Mouse (Mus musculus) urinary bladder, postnatal 4 days (tissue): ENCODE data around the gene 4931406C07Rik.
"Not testable (repeated sequence)": the region's sequence is repeated elsewhere in the genome, so short reads cannot be mapped to it uniquely, and the experiment has no call there.

ENCODE experiments used
- DNase-seq, 2 experiments: peaks; one replicate each; pipeline ENCODE4 v3.0.0; 2021 to 2022; ENCODE audit warnings: low spot score in 2 of 2

4931406C07Rik gene

GRCm38 (mm10) chr9:15306398-15307119, at the start of gene 4931406C07Rik:
4931406C07Rik (minus strand) TSS chr9:15306448.
- no peak for DNase-seq

- DNase-seq, result no peak
These were observed 43.7 kb upstream of the 4931406C07Rik start for GRCm38 (mm10) chr9:15349925-15350324.

DNA sequence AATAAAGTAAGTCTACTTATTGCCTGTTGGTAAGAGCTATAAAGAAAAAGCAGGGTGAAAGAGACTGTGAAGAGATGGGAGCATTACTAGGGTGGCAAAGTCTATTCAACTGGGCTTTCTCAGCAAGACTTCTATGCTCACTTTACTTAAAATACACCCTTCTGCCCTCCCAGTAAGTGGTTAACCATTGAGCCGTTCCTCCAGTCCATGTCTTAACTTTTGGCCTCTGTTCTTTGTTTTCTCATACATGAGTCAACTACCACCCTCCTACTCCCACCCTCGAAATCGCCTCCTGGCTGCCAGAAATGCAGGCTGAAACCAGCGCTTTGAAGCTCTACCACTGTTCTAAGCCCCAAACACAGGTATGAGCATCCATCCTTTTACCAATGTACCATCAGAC, 31.5 kb upstream of the 4931406C07Rik start:
- no peak for DNase-seq

DNA sequence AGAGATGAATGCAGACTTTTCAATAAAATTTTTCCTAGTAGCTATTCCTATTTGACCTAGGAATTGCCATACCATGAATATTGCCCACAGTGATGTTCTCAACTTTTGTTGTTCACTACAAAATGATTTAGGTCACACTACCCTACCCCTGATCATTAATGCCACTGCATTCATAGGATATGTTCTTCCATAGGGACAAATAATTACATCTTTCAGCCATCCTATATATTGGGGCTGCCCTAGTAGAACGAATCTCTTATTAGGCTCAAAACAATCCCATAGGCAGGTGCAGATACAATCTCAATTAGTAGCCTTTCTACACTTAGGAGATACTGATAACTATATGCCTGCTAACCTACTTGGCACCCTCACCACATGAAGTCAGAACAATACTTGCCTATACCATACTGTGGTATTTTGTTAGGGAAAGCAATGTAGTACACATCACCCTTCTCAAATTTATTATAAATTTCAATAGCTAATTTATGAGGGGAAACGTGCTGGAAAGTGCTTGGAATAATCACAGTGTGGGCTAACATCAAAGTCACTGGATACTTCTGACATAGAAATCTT, 12.0 kb upstream of the 4931406C07Rik start:
- no peak for DNase-seq

- DNase-seq, result no peak
These were observed 11.2 kb upstream of the 4931406C07Rik start for GRCm38 (mm10) chr9:15317223-15318169.

DNA sequence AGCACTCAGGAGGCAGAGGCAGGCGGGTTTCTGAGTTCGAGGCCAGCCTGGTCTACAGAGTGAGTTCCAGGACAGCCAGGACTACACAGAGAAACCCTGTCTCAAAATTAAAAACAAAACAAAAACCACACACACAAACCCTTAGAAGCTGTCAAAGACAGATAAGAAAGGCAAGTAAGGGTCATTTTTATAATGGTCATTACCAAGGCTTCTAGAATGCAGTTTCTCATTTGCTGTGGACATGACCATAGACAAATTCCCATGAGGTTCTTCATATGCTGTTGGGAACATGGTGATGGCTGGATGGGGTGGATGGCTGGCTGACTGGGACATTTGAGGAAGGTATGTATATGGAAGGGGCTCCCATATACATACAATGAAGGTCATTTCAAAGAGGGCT, 10.0 kb upstream of the 4931406C07Rik start:
- DNase-seq, result not testable (repeated sequence)

- no peak for DNase-seq
These were observed 8.4 kb upstream of the 4931406C07Rik start for GRCm38 (mm10) chr9:15314619-15315018.

DNA sequence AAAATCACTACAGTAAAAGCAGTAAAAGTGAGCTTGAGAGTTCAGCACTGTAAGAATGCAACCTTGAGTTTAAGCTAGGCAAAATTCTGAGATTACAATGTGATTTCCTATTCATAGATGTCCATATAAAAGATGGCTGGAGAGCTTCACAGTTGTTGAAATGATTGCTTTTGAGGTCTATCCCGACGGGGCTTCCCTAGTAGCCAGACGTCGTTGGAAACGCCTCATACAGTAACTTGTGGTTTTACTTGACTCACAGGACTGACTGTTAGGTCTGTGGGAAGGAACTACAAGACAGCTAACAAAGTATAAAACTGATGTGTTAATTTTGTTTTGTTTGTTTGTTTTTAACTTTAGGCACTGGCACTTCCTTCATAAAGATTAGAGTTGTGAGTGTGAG, 7.4 kb upstream of the 4931406C07Rik start:
- no peak for DNase-seq

DNA sequence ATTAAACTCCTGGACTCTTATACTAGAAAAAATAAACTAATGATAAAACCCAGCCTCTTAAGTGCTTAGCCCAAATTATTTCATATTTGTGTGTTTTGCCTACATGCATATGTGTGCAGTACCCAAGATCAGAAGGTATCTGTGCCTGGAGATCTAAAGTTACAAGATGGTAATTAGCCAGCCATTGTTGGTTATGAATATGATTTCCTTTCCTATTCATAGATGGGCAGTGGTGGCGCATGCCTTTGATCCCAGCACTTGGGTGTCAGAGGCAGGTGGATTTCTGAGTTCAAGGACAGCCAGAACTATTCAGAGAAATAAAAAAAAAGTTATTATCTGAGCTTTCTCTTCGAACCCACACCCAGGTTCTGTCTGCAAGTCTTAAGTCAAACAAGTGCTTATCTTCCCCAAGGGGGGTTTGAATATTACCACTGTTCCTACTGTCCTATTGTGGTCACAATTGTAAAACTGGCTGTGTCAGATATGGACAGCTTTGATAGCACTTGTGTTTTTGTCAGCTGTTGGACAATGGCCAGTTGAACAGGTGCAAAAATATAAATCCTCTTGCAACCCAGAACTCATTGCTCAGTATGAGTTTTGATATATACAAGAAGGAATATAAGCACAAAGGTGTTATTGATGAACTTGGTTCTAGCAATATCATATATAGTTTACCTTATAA, 5.9 kb upstream of the 4931406C07Rik start:
- no peak for DNase-seq

- no peak for DNase-seq
These were observed 3.9 kb upstream of the 4931406C07Rik start for GRCm38 (mm10) chr9:15310179-15310578.

- no peak for DNase-seq
These were observed 3.2 kb upstream of the 4931406C07Rik start for GRCm38 (mm10) chr9:15309425-15309824.

DNA sequence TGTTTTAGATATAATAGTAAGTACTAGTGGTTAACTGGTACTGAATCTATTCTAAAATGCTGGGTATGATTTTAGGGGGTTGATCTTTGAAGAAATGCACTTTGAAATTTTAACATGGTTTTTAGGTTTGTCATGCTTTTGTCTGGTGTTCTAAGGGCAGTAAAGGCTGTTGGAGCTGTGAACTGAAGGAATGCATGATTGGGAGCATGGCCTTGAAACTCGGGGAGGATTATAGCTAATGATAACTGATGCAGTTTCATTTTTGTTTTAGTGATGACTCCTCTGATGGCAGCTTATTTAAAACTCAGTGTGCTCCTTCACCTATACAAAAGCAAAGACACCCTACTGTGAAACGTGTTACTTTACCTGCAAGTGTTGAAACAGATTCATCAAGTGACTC, 2.0 kb upstream of the 4931406C07Rik start:
- DNase-seq, result no peak

DNA sequence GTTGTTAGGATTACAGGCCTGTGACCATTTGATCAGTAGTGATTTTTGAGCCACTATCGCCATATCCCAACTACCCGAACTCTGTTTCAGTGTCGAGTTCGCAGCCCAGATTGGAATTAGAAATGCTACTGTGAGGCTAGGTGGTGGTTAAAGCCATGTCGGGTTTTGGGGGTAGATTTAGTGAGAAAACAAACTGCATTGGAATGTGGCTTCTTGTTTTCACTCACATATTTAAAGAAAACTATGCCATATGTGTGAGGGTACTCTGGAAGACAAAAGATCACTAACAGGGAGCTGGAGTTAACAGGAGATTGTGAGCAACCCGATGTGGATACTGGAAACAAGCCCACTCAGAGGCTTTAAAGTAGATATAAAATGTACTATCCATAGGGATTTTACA, 1.0 kb upstream of the 4931406C07Rik start:
- no peak for DNase-seq

DNA sequence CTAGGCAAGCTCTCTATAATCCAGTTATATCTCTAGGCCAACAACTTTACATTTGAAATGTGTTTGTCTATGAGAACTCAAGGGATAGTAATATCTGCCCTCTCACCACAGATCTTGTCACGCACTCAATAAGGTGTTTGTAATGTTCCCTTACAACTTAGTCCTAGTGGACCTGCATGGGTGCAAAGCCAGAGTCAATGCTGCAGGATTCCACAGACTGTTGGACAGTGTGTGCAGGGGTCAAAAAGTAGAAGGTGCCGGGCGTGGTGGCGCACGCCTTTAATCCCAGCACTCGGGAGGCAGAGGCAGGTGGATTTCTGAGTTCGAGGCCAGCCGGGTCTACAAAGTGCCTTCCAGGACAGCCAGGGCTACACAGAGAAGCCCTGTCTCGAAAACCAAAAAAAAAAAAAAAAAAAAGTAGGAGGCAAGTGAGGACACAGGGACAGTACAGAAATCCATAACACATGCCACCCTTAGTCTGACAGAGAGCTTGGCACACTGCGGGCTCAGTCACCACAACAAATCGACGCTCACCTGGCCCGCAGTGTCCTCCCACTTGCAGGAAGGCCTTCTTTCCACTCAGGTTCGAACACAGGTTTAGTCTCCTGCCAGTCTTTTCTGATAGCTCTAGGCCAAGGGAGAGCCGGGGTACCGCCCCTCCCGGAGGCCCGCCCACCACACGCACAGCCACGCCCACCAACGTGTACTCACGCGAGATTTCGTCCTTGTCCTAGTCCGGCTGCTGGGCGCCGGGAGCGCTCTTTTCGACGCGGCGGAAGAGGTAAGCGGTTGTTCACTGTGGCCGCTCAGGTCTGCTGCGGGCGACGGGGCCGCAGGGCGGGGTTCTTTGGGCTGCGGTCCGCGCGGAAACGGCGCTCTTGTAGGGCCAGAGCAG, 498 bp downstream of the 4931406C07Rik start, which contains the start of gene Taf1d:
Taf1d (plus strand) TSS at position 712 of the 895 bp plus-strand sequence.
- peak; percentile 95 to 99 for DNase-seq

GRCm38 (mm10) chr9:15302881-15303280, 3.4 kb downstream of the 4931406C07Rik start:
- no peak for DNase-seq

DNA sequence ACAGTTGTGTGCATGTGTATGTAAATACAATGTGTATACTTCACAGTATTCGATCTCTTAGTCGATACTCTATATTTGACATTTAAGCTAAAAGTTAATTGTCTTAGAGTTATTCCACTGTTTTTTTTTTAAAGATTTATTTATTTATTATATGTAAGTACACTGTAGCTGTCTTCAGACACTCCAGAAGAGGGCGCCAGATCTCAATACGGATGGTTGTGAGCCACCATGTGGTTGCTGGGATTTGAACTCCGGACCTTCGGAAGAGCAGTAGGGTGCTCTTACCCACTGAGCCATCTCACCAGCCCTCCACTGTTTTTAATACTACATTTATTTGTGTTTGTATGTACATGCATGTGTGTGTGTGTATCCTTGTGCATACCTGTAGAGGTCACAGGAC, 4.2 kb downstream of the 4931406C07Rik start:
- DNase-seq, result not testable (repeated sequence)

DNA sequence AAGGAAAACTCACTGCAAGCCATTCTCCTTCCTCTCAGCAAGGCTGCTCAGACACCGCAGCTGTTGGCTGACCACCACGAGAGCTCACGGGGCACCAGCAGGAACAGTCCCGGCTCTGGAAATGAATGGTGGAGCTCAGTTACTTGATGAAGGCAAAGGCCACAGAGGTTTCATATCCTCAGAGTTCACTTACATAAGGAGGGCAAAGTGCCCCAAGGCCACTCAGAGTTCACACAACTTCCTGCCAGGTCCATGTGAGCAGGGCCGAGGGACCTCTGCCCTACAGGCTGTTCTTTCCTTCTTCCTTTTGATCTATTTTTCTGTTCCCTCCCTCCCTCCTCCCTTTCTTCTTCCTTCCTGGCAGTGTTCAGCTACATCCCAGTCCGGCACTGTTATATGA, 4.8 kb downstream of the 4931406C07Rik start:
- DNase-seq, result no peak

- DNase-seq, result no peak
These were observed 6.2 kb downstream of the 4931406C07Rik start for GRCm38 (mm10) chr9:15300056-15300455.

- no peak for DNase-seq
These were observed 7.8 kb downstream of the 4931406C07Rik start for GRCm38 (mm10) chr9:15298451-15298850.

GRCm38 (mm10) chr9:15297112-15297511, 9.1 kb downstream of the 4931406C07Rik start:
- DNase-seq, result no peak

DNA sequence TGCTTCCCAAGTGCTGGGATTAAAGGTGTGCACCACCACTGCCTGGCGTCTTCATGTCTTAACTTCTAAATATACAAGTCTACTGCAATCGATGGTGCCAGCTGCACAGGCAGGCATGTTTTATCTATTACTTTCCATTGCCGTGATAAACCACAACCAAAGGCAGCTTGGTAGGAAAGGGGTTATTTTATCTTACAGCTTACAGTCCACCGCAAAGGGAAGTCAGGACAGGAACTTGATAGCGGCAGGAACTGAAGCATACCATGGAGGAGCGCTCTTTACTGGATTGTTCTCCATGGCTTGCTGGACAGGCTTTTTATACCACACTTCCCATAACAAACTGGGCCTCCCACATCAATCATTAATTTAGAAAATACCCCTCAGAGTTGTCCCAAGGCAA, 17.0 kb downstream of the 4931406C07Rik start:
- no peak for DNase-seq
